Mouse (Mus musculus): Measurements from ENCODE around the gene Fars2.
"Not testable (repeated sequence)": the region's sequence is repeated elsewhere in the genome, so short reads cannot be mapped to it uniquely, and the experiment has no call there.

- not testable (repeated sequence) for TF ChIP-seq CTCF (IDR thresholded peaks at IDR 0.05; ENCODE audit: extremely low read depth, insufficient read depth, insufficient read length, insufficient replicate concordance); POLR2A (IDR thresholded peaks at IDR 0.05; ENCODE audit: low read depth, low read length)
These were observed 55.8 kb downstream of the Fars2 start for GRCm38 (mm10) chr13:36172981-36173380.

Measured in spleen, adult 2 months (tissue).